Mouse (Mus musculus): ENCODE measurements around the gene AI854703.

The AI854703 gene

DNA sequence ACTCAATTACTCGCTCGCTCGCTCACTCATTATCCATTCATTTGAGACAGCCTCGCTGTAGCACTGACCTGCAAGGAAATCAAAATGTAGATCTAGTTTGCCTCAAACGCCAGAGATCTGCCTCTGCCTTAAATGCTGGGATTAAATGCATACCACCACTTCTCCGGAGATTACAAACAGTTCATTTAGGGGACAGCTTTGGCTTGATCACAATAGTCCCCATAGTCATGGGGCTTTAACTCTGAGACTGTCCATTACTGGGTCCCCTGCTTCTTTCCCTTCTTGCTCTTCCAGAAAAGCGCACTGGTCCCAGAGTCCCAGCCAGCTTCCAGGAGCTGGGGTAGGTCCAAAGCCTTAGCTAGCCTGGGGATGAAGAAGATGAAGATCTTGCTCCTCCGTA is at the start of gene AI854703:
AI854703 (plus strand) TSS at position 301 of the 400 bp plus-strand sequence.
- no peak for DNase-seq

DNA sequence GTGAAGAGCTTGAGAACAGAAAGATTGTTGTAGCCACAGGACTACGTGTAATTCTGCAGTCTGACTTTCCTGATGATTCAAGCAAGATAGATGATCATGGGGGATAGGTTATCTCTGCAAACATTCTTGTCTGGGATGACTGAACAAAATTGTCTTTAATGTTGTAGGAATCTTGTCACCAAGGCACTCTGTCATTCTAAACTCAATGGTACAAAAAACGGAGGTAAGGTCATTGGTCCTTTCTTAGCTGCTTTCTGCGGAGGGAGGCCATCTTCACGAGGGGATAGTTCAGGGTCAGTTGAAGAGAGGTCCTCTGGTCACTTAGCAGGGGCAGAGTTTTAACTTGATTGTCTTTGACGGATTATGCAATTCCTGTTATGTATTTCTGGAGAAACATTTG is 47.8 kb upstream of the AI854703 start:
- DNase-seq: no peak

DNA sequence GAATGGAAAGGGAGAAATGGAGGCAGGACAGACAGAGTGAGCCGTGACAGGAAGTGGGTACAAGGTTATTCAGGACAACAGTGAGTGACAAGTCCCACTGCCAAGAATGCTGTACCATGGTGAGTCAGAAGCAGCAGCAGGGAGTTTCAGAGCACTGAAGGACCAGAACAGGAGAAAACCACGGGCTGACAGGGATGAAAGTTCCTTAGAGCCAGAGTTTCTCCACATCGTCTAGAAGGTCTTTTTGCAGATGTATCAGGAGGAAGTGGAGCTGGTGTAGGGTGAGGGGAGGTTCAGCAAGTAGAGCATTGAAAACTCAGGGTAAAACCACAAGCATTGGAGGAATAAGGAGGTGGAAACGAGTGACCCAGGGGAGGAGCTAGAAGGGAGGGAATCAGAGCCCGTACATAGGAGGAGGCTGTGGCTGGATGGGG is 47.3 kb upstream of the AI854703 start:
- no peak for DNase-seq

DNA sequence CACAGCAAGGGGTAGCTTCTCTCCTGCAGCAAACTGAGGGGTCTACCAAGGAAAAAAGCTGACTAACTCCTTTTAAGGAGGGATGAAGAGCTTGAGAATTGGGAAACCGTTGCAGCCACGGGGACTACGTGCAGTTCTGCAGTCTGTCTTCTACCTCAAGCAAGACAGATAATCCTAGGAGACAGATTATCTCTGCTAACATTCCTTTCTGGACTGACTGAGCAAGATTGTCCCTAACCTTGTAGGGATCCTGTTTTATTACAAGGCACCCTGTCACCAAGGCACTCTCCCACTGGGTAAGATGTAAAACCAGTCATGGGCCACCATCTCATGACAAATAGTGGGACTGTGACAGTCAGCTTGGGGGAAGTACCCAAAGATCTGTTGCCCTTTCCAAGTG is 45.3 kb upstream of the AI854703 start:
- no peak for DNase-seq

DNA sequence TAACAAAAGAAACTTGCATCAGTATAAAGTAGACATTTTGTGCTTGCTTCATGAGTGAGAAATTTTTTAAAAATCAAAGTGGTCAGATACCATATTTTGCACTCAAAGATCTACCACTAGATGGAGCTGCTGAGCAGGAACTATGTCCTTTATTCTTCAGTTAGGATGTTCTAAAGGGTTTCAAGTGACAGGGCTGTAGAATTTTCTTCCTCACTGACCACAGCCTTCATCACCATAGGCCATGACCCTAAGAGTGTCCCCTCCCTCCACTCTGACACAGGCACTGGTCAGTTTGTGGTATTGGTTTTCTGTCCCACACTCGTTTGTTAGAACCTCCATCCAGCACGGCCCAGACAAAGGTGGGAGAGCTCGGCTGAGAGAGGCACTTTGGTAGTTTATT is 44.5 kb upstream of the AI854703 start:
- DNase-seq: no peak

DNA sequence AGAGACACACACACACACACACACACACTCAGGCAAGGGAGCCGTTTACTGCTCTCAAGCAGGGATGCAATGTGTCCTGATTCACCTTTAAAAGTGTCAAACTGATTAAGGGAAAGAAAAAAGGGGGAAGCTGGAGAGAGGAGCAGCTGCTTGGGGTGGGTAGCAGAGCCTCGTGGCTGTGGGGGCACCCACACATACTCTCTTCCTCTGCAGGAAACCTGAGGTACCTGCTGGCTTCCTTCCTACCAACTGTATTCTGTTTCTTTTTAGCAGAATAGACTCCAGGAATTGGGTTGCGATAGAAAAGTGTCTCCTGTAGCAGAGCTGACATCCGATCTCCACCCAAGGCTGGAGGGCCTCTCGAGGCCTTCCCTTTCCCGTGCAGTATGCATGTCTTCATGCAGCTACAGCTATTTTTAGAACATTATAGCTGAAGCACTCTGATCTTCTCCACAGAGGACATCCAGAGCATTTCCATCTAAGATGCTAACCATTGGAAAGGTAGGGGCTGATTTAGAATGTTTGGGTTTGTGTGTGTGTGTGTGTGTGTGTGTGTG is 37.3 kb upstream of the AI854703 start, which contains the start of gene Gm45021:
Gm45021 (plus strand) TSS at position 417 of the 557 bp plus-strand sequence.
- no peak for DNase-seq

DNA sequence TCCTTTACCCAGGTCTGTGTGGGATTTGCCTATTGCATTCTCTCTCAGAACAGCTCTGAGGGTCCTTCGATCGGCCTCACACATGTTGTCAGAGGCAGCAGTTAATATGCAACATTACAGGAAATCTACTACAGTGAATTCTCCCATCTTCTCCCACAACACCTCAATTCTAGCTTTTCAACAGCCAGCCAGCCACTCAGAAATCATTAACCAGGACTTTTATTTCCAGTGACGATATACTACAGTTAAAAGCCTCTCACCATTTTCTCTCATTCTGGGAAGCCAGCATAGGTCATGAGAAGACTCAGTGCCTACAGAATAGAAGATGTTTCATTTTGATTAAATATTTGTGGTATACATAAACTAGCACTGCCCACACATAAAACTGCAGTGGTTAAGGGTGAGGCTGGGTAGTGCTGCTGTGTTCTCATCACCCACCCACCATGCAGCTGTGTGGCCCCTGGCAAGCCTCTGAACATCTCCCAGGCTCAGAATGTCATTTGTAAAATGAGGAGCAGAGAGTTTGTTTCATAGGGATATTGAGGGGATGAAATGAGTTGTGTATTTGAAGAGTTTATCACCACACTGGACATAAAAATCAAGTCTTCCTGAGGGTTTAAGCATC is 35.2 kb upstream of the AI854703 start:
- no peak for DNase-seq

DNA sequence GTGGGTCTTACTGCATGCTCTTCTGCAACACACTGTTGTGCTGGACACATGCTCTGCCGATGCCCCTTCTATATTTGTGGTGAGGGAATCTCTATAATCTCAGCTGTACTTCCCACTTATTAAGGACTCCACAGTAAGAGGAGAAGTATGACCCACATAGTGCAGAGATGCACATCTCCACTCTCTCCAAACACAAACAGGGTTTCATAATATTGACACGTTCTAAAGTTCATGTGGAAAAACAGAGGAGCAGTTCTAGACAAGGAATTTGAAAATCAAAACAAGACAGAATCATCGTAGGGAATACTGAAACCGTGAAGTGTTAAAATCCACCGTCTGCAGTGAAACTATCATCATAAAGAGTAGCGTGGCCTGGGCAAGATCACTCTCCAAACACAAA is 34.7 kb upstream of the AI854703 start:
- DNase-seq: no peak

DNA sequence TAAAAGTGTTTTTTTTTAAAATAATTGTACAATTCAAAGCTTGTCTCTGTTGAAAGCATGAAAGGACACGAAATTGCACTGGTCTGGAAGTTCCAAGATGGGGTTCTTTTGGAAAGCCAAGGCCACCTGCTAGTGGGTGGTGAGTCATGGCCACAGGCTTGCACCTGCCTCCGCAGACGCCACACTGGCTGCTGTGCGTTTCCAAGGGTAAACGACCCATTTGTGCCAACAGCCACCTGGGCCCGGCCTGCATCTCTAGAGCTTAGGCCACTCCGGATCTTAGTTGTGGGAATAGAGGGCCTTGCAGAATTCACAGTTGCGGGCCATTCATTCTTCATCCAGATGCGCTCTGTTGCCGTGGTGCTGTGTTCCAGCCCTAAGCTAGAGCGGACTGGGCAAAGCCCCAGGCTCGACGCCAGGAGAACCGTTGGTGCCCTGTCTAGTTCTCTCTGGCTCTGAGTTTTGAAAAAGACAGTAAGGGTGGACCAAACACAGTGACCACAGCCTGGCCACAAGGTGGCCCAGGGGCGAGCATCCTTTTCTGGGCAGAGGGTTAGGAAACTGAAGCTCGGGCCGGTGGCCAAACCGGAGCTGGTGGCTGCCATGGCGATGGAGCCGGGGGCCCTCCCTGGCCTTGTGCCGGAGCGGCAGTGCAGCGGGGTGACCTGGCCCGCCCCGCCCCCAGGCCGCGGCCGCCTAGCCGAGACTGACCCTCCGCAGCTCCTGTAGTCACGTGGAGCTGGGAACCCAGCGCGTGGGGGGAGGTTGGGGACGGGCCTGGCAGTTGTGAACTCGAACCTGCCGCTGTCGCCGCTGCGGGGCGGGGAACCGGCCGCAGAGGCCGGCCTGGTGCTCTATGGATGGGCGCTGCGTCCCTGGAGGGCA is 33.2 kb upstream of the AI854703 start, which contains the start of the genes Repin1 and Gm44965:
Repin1 (plus strand) TSS at position 726 of the 885 bp plus-strand sequence.
Gm44965 (plus strand) TSS at position 784 of the 885 bp plus-strand sequence.
- DNase-seq: peak; percentile 96

DNA sequence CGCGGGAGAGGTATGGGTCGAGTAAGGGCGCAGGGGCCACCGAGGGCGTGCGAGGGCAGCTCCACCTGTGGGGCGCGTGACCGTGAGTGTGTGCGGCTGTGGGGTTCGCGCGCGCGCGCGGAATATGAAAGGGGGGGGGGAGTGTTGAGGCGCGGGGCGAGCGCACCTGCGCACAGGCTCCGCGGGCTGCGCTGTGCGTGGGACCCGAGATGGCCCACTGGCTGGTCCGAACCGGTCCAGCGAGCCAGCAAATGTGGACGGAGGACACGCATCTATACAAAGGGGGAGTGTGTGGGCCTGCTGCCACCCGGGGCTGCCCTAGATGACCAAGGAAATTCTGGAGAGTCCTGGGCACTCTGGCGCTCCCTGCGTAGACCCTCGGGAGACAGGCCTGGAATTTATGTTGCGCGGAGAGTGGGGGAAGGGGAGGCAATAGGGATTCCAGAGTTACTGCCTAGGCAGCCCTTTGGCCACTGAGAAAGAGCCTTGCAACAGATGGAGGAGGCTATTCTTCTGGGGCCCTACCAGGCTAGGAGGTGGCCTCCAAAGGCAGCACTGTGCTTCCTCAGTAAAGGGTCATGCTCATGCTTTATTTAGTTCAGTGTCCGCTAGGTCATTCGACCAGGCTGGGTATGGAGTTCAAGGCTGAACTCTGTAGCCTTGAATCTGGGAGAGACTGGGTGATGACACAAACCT is 32.4 kb upstream of the AI854703 start:
- DNase-seq: no peak

DNA sequence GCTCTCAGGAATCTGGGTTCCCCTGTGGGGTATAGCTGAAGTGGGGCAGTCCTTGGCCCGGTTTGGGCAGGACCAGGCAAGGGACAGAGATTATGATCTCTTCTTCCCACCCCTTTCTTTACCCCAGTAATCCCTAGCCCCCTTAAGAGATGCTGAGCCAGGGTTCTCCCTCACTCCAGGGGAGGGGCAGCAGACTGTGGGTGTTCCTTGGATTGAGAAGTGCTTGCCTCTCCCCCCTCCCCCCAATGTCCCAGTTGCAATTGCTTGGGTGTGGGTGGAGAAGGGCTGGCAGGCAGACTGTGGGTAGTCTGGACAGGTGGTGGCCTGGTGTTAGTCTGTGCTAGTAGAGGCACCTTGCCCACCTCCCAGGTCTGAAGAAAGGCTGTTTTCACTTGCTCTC is 31.3 kb upstream of the AI854703 start:
- peak; percentile 41 for DNase-seq

DNA sequence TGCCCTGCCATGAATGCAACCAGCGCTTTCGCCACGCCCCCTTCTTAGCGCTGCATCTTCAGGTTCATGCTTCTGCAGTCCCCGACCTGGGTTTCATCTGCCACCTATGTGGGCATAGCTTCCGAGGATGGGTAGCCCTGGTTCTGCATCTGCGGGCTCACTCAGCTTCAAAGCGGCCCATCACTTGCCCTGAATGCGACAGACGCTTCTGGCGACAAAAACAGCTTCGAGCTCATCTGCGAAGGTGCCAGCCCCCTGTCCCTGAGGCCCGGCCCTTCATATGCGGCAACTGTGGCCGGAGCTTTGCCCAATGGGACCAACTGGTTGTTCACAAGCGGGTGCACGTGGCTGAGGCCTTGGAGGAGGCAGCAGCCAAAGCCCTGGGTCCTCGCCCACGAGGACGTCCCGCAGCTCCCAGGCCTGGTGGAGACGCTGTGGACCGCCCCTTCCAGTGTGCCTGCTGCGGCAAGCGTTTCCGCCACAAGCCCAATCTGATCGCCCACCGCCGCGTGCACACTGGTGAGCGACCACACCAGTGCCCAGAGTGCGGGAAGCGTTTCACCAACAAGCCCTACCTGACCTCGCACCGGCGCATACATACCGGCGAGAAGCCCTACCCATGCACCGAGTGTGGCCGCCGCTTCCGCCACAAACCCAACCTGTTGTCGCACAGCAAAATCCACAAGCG is 29.9 kb upstream of the AI854703 start:
- DNase-seq: peak; percentile 31

DNA sequence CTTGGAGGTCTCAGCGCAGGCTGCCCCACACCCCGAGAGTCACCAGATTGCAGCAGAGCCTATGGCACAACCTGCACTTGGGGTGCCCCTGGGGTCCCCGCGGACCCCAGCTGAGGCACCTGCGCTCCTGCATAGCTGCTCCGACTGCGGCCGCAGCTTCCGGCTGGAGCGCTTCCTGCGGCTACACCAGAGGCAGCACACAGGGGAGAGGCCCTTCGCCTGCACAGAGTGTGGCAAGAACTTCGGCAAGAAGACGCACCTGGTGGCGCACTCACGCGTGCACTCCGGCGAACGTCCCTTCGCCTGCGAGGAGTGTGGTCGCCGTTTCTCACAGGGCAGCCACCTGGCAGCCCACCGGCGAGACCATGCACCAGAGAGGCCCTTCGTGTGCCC is 29.3 kb upstream of the AI854703 start:
- DNase-seq: no peak

DNA sequence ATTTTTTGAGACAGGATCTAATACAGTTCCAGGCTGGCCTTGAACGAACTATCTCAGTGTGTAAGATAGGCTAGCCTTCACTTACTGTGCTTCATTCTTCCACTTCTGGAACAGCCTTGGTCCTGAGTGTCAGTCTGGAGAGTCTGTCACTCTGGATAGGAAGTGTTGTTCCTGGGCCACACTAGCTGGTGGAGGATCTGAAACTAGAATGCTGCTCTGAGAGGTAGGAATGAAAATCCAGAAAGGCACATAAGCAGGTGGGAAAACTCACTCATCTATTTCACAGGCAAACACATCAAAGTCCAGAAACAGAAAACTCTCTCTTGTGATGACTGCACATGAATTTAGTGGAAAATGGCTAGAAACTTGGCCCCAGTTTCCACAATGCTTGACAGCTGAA is 26.0 kb upstream of the AI854703 start:
- DNase-seq: no peak

DNA sequence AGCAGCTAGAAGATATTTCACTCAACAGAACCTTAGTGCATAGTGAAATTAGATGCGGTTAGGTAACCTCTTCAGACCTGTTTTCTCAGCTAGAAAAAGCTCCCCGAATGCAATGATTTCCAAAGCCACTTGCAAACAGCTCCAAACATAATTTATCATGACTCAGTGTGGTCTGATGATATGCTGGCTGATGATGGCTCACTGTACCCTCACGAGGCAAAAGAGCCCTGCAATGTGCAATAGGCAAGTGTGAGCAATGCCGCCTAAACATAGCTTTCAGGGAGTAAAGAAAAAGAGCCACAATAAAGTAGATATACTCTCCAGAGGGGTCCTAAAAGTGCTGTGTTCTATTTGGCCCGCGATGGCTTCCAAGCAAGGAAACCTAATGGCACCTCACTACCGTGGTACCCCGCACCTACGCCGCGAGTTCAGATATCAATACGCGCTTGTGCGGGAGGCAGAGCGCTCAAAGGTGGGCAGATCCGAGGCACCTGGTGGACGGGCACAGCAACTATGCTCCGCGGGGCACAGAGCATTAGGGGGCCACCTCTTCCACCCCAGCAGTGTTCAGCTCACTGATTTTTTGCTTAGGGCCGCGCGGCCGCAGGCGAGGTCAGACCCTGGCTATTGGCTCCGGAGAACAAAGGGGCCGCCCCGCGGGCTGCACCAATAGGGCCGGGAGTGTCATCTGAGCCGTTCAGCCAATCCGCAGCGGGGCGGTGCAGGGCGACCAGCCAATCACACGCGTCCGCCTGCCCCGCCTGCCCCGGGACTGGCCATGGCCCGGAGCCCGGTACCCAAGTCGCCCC is 25.1 kb upstream of the AI854703 start, which contains the start of gene Zfp775:
Zfp775 (plus strand) TSS at position 793 of the 809 bp plus-strand sequence.
- peak; percentile 98 for DNase-seq

DNA sequence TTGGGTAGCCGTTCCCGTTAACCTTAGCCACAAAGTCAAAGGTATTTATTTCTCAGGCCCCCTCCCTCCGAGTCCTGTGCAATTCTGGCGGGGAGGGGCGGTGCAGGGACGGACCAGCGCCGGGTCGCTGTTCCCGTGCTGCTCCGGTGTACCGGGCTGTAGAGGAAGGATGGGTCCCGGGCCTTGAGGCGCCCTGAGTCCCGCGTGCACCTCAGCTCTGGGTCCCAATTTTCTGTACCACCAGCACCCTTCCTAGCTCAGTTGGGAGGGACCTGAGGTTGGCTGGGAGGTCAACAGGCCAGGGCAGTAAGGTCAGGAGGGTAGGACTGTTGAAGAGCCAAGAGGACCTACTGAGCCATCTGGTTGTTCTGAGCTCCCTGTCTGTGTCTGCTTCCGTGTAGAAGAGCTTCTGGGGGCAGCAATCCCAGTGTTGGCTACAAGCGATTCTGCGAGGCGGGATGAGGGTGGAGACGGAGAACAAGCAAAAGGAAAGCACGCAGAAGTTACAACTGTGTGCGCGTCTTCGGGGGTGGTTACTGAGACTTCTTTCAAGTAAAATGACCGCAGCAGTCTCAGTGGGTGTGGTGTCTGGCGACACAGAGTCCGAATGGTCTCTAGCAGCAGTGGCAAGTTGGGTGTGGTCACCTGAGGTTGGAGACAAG is 24.4 kb upstream of the AI854703 start:
- DNase-seq: no peak

DNA sequence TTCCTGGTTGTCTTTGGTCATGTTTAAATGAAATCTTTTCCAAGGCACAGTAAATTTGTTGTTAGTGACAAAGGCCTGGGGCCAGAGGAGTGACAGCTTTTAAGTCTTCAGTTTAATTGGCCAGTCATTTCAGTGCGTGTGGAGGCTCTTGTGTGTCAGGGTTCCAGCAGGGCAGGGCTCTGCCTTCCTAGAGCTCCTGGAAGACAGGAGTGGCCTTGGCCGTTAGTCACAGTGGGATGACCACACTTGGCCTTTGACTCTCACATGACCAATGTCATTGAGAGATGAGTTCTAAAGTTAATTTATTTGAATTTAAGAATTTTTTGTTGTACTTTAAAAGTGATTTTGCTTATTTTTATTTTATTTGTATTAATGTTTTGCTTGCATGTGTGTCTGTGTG is 18.4 kb upstream of the AI854703 start:
- no peak for DNase-seq

DNA sequence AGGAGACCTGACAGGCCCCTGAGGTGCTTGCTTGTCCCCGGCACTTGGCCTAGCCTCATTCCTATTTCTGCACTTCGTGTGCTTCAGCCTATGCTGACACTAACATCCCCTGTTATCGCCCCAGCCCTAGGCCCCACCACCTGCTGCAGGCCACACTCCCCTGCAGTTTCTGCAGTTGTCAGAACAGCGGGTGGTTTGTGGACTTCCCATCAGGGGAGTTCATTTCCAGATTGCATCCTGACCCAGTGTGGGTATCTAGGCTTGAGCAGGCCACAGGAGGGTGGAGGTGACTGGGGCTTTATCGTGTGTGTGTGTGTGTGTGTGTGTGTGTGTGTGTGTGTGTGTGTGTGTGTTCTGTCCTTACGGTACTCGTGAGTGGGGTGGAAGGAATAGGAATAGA is 17.1 kb upstream of the AI854703 start:
- peak; percentile 41 for DNase-seq

DNA sequence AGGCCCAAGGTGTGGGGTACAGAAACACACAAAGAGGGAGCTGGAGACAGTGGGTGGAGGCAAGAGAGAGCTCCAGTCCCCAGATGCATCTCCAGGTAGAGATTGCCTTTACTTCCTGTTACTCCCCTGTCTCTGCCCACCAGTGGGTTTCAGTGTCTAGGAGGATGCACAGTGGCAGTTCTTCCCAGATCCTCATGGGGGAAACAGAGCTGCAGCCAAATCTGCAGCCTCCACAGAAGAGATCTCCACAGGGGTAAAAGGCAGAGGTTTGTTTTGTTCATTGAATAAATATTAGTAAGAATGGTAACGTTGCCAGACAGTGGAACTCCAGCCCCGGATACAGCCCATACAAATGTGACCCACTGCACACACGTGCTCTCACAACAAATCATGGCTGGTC is 15.9 kb upstream of the AI854703 start:
- DNase-seq: no peak

DNA sequence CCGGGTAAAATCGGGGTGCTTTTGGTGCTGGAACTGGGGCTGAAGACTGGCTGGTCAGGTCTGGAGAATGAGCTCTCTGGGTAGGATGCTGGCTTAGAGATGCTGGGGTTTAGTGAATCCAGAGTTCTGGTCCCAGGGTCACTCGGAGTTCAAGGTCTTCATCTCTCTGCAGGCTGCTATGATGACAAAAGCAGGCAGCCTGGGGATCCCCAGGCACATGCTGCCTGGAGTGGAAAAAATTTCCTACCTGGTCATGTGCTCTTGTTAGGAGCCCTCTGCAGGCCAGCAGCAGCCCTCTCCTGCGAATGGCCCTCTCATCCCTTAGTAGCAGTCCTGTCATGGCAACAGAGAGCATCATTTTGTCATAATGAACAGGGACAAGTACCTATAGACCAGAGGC is 13.1 kb upstream of the AI854703 start:
- DNase-seq: no peak

DNA sequence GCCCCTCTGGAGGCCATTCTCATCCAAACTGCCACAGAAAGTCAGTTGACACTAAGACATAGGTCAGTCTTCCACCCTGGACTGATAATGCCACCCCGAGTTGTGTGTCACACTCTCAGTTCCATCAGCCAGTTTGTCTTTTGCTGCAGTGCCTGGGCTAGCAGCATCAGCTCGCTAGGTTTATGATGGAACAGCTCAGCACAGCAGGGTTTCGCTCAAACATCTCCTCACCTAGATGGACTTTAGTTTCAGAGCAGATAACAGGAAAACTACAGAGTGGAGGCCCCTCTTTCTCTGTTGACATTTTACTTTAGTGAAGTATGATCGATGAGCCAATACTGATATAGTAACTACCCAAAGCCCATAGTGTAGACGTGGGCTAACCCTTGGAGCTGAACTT is 11.8 kb upstream of the AI854703 start:
- DNase-seq: no peak
